Mouse (Mus musculus): ENCODE data around the gene Pgf. TPM values are rescaled to one million over a fixed set of nuclear protein-coding genes. Genes with fewer than 3 reads are reported as not detected.

Pgf gene
- polyA plus RNA-seq, 1 experiment from 2014 or later = 8.9 TPM

DNA sequence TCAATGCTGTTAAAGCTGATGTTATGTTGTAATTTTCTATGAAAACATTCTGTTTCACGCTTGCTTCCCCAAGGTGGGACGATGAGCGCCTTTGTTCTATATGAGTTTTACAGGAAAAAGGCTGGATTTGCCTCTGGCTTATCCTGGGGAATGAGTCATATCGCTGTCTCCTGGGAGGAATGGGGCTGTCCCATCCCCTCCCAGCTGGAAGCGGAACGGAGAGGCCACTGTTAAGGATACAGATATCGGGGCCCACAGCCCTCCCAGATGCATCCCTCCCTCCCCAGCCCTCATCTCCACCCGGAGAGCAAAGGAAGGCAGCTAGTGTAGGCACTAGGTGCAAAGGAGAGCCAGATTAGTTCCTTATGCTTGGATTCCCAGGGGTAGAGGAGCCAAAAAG is 8.2 kb upstream of the Pgf start:
- WGBS = 73% methylated on average over 8 of the region's 8 CpGs
- no peak overlapping the region for H3K4me3 ChIP-seq
- no peaks in the 10 kb centered on the region for H3K36me3 ChIP-seq
- H3K9ac ChIP-seq = no peak overlapping the region
- ATAC-seq (ENCODE audit: low FRiP score, low read depth) = no peak
- H3K4me1 ChIP-seq (replicated peaks) = peaks cover 14% of the 10 kb centered on the region
- no peaks in the 10 kb centered on the region for H3K9me3 ChIP-seq
- peaks cover 3% of the 10 kb centered on the region; the same call in 1 of the 2 replicates for H3K27me3 ChIP-seq
- no peak overlapping the region for H3K4me2 ChIP-seq
- no peak overlapping the region for H3K27ac ChIP-seq (replicated peaks)

DNA sequence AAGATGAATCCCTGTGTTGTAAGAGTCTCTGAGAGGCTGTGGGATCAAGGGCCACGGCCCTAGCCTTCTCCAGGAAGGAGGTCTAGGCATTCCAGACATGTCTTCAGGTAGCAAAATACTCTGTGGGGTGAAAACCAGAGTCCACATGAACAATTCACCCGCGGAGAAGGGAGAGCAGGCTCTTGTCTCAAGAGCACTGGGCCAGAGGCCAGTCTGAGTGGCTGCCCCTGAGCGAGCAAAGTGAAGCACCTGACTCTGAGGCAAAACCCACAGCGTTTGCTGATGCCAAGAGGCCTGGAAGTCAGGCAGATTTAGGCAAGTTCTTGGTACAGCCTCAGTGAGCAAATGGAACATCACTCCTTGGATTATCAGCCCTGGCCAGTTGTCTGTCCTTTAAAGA is 6.5 kb upstream of the Pgf start:
- Histone ChIP-seq H3K36me3 (no peaks in the 10 kb centered on the region), H3K9ac (no peak overlapping the region), H3K27ac (replicated peaks) (no peak overlapping the region), H3K9me3 (no peaks in the 10 kb centered on the region), H3K27me3 (peaks cover 6% of the 10 kb centered on the region; the same call in 1 of the 2 replicates), H3K4me3 (no peak overlapping the region), H3K4me1 (replicated peaks) (peaks cover 14% of the 10 kb centered on the region), H3K4me2 (no peak overlapping the region)
- ATAC-seq (ENCODE audit: low FRiP score, low read depth) = no peak
- WGBS = 76% methylated on average over 5 of the region's 5 CpGs

DNA sequence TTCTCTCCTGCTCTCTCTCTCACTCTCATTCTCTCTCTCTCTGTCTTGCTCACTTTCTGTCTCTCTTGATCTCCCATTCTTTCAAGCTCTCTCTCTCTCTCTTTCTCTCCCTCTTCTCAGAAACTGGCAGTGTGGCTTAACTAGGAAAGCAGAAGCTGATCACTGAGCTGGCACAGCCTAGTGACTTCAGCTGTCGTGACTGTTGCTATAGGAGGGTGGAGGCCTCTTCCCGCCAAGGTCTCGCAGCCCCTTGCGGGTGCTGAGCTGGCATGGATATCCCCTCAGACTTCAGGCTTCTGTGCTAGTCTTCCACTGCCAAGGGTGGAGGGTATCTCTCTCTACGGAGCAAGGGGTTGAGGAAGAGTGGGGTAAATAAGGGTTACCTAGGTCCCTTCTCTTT is 5.3 kb upstream of the Pgf start:
- peaks cover 14% of the 10 kb centered on the region for H3K4me1 ChIP-seq (replicated peaks)
- peaks cover 11% of the 10 kb centered on the region; the same call in 1 of the 2 replicates for H3K27me3 ChIP-seq
- 52% methylated on average over 5 of the region's 5 CpGs for WGBS
- H3K36me3 ChIP-seq = no peaks in the 10 kb centered on the region
- no peak for ATAC-seq (ENCODE audit: low FRiP score, low read depth)
- H3K27ac ChIP-seq (replicated peaks) = no peak overlapping the region
- no peak overlapping the region for H3K9ac ChIP-seq
- H3K9me3 ChIP-seq = no peaks in the 10 kb centered on the region
- H3K4me2 ChIP-seq = no peak overlapping the region
- no peak overlapping the region for H3K4me3 ChIP-seq

DNA sequence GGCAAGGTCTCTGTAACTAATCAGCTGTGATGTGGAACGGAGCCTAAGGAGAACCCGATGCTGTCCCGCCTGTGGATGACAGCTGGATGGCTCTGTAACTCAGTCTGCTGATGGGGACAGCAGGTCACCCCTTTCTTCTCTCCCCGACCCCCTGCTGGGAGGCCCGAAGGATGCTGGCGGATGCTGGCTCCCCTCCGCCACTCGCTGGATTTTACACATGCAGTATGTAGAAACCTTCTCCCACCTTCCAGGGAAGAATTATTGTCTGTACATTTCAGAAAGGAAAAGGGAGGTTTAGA is 4.7 kb upstream of the Pgf start:
- Histone ChIP-seq H3K9me3 (no peaks in the 10 kb centered on the region), H3K4me2 (peak overlapping the region; percentile 16; the same call in 1 of the 2 replicates), H3K4me3 (no peak overlapping the region), H3K4me1 (replicated peaks) (peaks cover 17% of the 10 kb centered on the region), H3K36me3 (no peaks in the 10 kb centered on the region), H3K9ac (no peak overlapping the region), H3K27ac (replicated peaks) (no peak overlapping the region), H3K27me3 (peaks cover 11% of the 10 kb centered on the region; the same call in 1 of the 2 replicates)
- WGBS = 1% methylated on average over 8 of the region's 8 CpGs
- ATAC-seq (ENCODE audit: low FRiP score, low read depth) = 0 out of 2 replicates have a peak, but pooled peaks have one; percentile 42

DNA sequence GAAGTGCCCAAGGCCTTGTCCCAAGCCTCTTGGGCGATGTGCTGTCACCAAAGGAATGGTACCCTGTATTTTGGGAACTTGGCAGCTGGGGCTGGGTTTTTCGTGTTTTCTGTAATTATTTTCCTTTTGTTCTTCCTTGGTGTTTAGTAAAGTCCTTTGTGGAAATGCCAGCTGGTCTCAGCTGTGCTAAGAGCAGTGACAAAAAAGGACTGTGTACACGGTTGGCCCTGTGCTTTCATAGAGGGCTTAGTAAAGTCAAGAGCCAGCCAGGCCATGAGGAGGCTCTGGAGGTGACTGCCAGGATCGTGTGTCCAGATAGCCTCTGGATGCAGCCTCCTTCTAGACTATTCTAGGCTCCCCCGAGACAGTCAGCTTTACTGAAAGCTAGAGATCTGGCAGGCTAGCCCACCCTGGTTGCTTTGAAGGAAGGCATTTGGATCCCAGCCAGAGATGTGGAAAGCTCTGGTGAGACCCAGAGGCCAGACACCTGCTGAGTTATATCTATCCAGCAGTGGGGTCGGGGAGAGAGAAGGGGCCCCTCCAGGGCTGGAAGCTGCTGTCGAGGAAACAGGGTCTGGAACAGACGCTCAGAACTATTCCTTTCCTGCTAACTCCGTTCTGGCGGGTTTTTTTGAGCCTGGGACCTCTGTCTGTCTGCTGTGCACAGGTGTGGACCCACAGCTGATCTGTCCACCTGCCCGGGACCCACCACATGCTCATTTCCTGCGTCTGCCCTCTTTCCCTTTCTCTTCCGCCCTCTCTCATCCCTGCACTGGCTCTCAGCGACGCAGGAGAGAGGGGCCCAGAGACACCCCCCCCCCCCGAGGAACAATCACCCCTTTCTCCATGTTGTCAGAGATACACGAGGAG is 4.1 kb upstream of the Pgf start:
- WGBS = 16% methylated on average over 17 of the region's 17 CpGs
- Histone ChIP-seq H3K4me1 (replicated peaks) (peaks cover 23% of the 10 kb centered on the region), H3K4me3 (no peak overlapping the region), H3K27ac (replicated peaks) (no peak overlapping the region), H3K36me3 (no peaks in the 10 kb centered on the region), H3K9me3 (no peaks in the 10 kb centered on the region), H3K27me3 (peaks cover 15% of the 10 kb centered on the region; the same call in 1 of the 2 replicates), H3K9ac (no peak overlapping the region), H3K4me2 (peak overlapping the region; percentile 16; the same call in 1 of the 2 replicates)
- ATAC-seq (ENCODE audit: low FRiP score, low read depth) = 0 out of 2 replicates have a peak, but pooled peaks have one; percentile 38

DNA sequence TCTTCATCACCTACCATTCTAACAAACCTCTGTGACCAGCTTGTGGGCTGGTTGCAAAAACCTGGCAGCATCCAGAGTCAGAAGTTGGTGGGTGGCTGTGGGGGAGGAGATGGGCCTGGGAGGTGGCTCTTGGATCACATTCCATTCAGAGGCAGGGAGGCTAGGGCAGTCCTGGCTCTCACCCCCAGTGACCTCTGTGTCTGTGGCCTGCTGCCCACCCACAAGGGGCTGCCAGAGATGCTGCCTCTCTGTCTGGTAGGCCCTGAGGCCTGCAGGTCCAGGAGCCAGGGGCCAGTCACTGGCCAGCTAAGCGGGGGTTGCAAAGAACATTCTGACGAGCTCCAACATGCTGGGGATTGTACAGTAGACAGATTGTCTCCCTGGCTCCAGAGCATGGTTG is 704 bp upstream of the Pgf start:
- Histone ChIP-seq H3K27ac (replicated peaks) (no peak overlapping the region), H3K36me3 (no peaks in the 10 kb centered on the region), H3K4me3 (no peak overlapping the region), H3K9me3 (no peaks in the 10 kb centered on the region), H3K4me2 (no peak overlapping the region), H3K9ac (no peak overlapping the region), H3K4me1 (replicated peaks) (peaks cover 49% of the 10 kb centered on the region), H3K27me3 (peaks cover 15% of the 10 kb centered on the region; the same call in 1 of the 2 replicates)
- WGBS = 77% methylated on average over 2 of the region's 2 CpGs
- ATAC-seq (ENCODE audit: low FRiP score, low read depth) = no peak

DNA sequence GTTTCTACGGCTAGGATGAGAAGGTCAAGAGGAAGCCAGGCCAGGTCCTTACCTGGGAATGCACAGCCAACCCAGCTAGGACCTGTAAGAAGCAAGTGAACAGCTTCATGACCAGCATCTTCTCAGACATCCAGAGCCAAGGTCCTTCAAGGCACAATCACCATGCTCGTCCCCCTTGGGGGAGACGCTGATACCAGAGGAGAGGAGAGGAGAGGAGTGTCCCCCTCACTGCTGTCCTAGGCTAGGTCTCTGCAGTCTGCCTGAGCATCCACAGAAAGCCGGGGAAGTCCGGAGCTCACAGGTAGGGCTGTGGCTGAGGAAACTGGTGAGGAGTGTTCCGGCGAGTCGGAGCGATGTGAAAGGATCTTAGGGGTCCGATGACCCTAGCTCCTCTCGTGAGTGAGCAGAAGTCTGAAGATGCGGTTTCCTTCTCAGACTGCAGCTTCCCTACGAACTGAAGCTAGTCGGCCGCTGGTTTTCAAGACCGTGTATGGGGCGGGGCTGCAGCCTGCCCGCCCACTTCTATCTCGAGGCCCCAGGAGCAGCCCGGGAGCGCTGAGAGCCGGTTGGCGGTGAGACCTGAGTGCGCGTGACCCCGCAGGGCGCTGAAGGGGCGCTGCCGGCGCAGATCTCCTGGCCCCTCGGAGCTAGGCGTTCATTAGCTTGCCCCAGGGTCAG is 605 bp downstream of the Pgf start:
- WGBS = 4% methylated on average over 32 of the region's 32 CpGs
- Histone ChIP-seq H3K36me3 (no peaks in the 10 kb centered on the region), H3K27me3 (peaks cover 12% of the 10 kb centered on the region; the same call in 1 of the 2 replicates), H3K4me3 (peak overlapping the region; percentile 34), H3K27ac (replicated peaks) (no peak overlapping the region), H3K9me3 (no peaks in the 10 kb centered on the region), H3K4me2 (peak overlapping the region; percentile 73), H3K4me1 (replicated peaks) (peaks cover 42% of the 10 kb centered on the region), H3K9ac (peak overlapping the region; percentile 22)
- no peak for ATAC-seq (ENCODE audit: low FRiP score, low read depth)

DNA sequence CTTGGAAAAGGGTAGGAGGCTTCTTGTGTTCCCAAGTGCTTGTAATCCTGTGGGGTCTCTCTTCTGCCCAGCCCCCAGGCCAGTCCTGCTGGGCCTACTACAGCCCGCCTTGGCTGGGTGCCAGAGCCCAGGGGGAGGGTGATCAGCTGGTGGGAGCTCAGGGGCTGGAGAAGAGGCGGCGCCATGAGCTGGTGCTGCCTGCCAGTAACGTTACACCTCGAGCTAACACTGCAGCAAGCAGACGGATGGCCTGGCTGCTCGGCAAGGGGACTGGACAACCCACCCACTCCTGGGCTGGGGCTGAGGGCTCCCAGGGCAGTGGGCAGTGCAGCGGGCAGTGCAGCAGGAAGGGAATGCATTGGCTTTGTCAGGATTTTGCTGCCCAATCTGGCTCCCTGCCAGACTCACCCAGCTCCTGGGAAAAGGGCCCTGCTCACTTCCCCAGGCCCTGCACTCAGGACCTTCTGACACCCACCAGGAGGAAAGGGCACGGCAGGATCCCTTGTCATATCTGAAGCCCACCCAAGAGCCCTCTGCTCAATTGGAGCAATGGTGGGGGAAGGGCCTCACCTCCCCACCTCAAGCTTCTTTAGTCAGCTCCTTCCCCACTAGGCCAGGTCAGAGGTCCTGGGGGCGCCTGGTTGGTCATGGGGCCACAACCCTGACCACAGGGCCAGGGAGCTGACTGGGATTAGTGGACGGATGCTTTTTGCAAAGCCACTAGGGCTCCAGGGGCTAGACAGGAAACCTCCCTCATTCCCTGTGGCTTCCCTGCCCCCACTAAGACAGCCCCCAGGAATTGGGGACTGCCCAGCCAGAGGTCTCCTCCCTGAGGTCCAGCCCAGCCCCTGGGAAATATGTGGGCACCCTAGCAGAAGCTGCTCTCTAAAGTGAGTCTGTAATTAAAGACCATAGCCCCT is 1.4 kb downstream of the Pgf start:
- Histone ChIP-seq H3K4me2 (peak overlapping the region; percentile 73), H3K9me3 (no peaks in the 10 kb centered on the region), H3K4me1 (replicated peaks) (peaks cover 35% of the 10 kb centered on the region), H3K36me3 (no peaks in the 10 kb centered on the region), H3K4me3 (peak overlapping the region; percentile 34), H3K27ac (replicated peaks) (peak overlapping the region; percentile 57), H3K27me3 (peaks cover 12% of the 10 kb centered on the region; the same call in 1 of the 2 replicates), H3K9ac (no peak overlapping the region)
- ATAC-seq (ENCODE audit: low FRiP score, low read depth) = peak; percentile 80
- WGBS = 13% methylated on average over 11 of the region's 11 CpGs

DNA sequence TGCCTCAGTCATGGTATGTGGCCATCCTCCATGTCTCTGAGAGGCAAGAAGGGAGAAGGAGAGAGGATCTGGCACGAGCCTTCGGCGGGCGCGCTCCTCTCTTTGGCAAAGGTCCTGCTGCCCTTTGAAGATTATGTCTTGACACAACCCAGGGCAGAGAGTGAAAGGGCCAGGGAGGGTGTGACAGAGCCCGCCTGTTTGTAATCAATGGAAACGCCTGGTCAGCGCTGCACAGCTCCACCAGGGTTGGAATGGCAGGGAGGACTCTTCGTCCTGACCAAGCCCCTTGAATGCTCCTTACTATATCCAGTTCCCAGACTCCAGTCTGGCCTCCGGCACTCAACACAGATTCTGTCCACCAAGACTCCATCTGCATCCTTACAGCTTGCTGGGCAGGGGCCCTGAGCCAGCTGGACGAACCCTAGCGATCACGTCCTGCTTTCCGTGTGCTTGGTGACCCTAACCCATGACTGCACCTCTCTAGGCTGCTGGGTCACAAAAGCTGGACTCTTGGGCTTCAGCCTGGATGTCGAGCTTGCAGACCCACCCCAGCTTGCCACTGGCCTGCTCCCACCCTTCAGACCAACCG is 2.4 kb downstream of the Pgf start:
- peak; percentile 10; the same call in 1 of the 2 replicates for ATAC-seq (ENCODE audit: low FRiP score, low read depth)
- Histone ChIP-seq H3K4me2 (peak overlapping the region; percentile 73), H3K36me3 (no peaks in the 10 kb centered on the region), H3K4me3 (peak overlapping the region; percentile 34), H3K9ac (no peak overlapping the region), H3K27ac (replicated peaks) (peak overlapping the region; percentile 57), H3K27me3 (0 out of 2 replicates have a peak, but pooled peaks cover 8% of the 10 kb centered on the region), H3K9me3 (no peaks in the 10 kb centered on the region), H3K4me1 (replicated peaks) (peaks cover 35% of the 10 kb centered on the region)
- 50% methylated on average over 16 of the region's 16 CpGs for WGBS

DNA sequence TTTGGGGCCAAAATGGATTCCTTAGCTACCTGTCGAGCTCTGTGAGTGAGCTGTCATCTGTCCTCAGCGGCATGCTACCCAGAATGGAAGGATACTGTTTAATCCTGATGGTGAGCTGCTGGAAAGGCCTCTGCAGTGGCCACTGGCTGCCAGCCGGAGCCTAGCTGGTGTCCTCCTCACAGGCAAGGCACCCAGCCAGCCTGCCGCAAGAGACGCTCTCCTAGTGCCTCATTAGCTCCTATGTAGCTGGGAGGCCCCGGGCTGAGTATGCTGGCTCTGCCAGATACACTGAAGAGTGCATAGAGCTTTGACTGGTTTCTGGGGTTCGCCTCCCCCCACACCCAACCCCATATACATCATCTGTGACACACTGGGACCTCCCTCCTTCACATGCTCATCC is 3.6 kb downstream of the Pgf start:
- Histone ChIP-seq H3K9me3 (no peaks in the 10 kb centered on the region), H3K4me1 (replicated peaks) (peaks cover 42% of the 10 kb centered on the region), H3K9ac (no peak overlapping the region), H3K4me2 (no peak overlapping the region), H3K4me3 (no peak overlapping the region), H3K27ac (replicated peaks) (no peak overlapping the region), H3K27me3 (0 out of 2 replicates have a peak, but pooled peaks cover 8% of the 10 kb centered on the region), H3K36me3 (no peaks in the 10 kb centered on the region)
- no peak for ATAC-seq (ENCODE audit: low FRiP score, low read depth)
- 68% methylated on average over 7 of the region's 7 CpGs for WGBS

DNA sequence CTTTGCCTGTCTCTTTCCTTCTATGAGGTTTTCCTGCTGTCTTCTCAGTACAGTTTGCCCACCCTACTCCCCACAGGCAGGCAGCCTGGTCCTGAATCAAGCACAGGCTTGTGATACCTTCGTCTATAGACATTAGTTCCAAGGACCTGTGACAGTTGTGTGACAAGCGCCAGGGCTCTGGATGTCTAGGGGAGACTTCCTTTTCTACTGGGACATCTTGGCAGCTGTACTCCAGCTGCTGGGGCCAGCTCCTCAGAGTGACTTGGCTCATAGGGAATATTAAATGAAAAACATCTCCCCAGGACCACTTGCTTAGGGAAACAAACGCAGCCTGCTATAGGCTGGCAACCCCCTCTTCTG is 6.7 kb downstream of the Pgf start:
- no peak for ATAC-seq (ENCODE audit: low FRiP score, low read depth)
- peaks cover 26% of the 10 kb centered on the region for H3K4me1 ChIP-seq (replicated peaks)

More for the DNA sequence above, 6.7 kb downstream of the Pgf start:
- H3K4me3 ChIP-seq = no peak overlapping the region
- H3K9ac ChIP-seq = no peak overlapping the region
- no peaks in the 10 kb centered on the region for H3K9me3 ChIP-seq
- no peak overlapping the region for H3K27ac ChIP-seq (replicated peaks)
- no peaks in the 10 kb centered on the region for H3K36me3 ChIP-seq
- WGBS = 76% methylated on average over 3 of the region's 3 CpGs
- H3K4me2 ChIP-seq = no peak overlapping the region
- no peaks in the 10 kb centered on the region for H3K27me3 ChIP-seq

Measured in hindbrain, embryonic 15.5 days (tissue).